Mouse (Mus musculus) liver, adult (tissue): ENCODE results near the gene Prmt1.

ENCODE experiments used
- GATA4 ChIP-seq: IDR thresholded peaks from 2 replicates; pipeline ENCODE4 v1.6.1; 2014; ENCODE audit warnings: mild to moderate bottlenecking, low read length; ENCODE audit not compliant: insufficient replicate concordance

The Prmt1 gene

GRCm38 (mm10) chr7:44997231-44997939 is 11.0 kb upstream of the Prmt1 start, which contains the start of gene Irf3:
Irf3 (plus strand) TSS chr7:44997648.
- TF ChIP-seq GATA4: no peak

GRCm38 (mm10) chr7:44996672-44997071 is 10.3 kb upstream of the Prmt1 start:
- TF ChIP-seq GATA4: no peak

GRCm38 (mm10) chr7:44986879-44987718 is 731 bp upstream of the Prmt1 start:
- no peak for TF ChIP-seq GATA4

GRCm38 (mm10) chr7:44985595-44986191 is 675 bp downstream of the Prmt1 start:
- TF ChIP-seq GATA4: no peak

- no peak for TF ChIP-seq GATA4
Observed at GRCm38 (mm10) chr7:44984833-44985164, 1.6 kb downstream of the Prmt1 start.

GRCm38 (mm10) chr7:44983944-44984832 is 2.2 kb downstream of the Prmt1 start:
- TF ChIP-seq GATA4: no peak

- no peak for TF ChIP-seq GATA4
Observed at GRCm38 (mm10) chr7:44983085-44983484, 3.3 kb downstream of the Prmt1 start.

- no peak for TF ChIP-seq GATA4
Observed at GRCm38 (mm10) chr7:44981539-44981938, 4.8 kb downstream of the Prmt1 start.

GRCm38 (mm10) chr7:44978300-44978699 is 8.1 kb downstream of the Prmt1 start:
- TF ChIP-seq GATA4: no peak

- TF ChIP-seq GATA4: no peak
Observed at GRCm38 (mm10) chr7:44975117-44975419, 11.3 kb downstream of the Prmt1 start.

- TF ChIP-seq GATA4: no peak
Observed at GRCm38 (mm10) chr7:44974383-44975116, 11.8 kb downstream of the Prmt1 start, which contains the start of gene Cpt1c. Cpt1c (minus strand) TSS chr7:44974851.

GRCm38 (mm10) chr7:44973415-44974130 is 12.8 kb downstream of the Prmt1 start:
- no peak for TF ChIP-seq GATA4

GRCm38 (mm10) chr7:44971142-44971541 is 15.2 kb downstream of the Prmt1 start:
- no peak for TF ChIP-seq GATA4

- no peak for TF ChIP-seq GATA4
Observed at GRCm38 (mm10) chr7:44970231-44970691, 16.1 kb downstream of the Prmt1 start.
